Mouse (Mus musculus) C2C12 (cell line): ENCODE measurements around the gene Iqcb1.

Source experiments
- CTCF ChIP-seq: IDR thresholded peaks from one replicate; pipeline ENCODE4 v1.5.1; 2011; ENCODE audit not compliant: control insufficient read depth, insufficient read depth, insufficient read length
- FOSL1 ChIP-seq: IDR thresholded peaks from one replicate; pipeline ENCODE4 v1.8.0; 2011; ENCODE audit warnings: mild to moderate bottlenecking, low read length; ENCODE audit not compliant: poor library complexity, insufficient read depth, severe bottlenecking
- MYOG ChIP-seq: IDR thresholded peaks from one replicate; pipeline ENCODE4 v1.6.1; 2011; ENCODE audit not compliant: control insufficient read depth, insufficient read length; ENCODE audit errors: extremely low read depth
- USF1 ChIP-seq: IDR thresholded peaks from one replicate; pipeline ENCODE4 v1.6.1; 2011; ENCODE audit warnings: low read depth, mild to moderate bottlenecking, control low read depth, moderate library complexity

DNA sequence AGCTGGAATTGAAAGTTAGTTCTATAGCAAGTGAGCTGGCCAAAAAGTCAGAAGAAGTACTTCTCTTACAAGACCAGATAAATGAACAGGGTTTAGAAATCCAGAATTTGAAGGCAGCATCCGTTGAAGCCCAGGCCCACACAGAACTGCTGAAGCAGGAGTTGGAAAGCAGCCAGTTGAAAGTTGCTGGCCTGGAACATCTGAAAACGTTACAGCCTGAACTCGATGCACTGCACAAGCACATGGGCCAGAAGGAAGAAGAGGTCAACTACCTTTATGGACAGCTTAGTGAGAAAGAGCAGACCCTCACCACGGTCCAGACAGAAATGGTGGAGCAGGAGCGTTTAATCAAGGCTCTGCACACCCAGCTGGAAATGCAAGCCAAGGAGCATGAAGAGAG is 86.0 kb downstream of the Iqcb1 start:
- TF ChIP-seq CTCF (no peak), USF1 (no peak), FOSL1 (no peak), MYOG (no peak)
